Mouse (Mus musculus): ENCODE measurements around the gene Nfib. TPM values are rescaled to one million over a fixed set of nuclear protein-coding genes. Genes with fewer than 3 reads are reported as not detected.

The Nfib gene
- total RNA-seq, 2 experiments from 2014 or later: 216 to 233 TPM

DNA sequence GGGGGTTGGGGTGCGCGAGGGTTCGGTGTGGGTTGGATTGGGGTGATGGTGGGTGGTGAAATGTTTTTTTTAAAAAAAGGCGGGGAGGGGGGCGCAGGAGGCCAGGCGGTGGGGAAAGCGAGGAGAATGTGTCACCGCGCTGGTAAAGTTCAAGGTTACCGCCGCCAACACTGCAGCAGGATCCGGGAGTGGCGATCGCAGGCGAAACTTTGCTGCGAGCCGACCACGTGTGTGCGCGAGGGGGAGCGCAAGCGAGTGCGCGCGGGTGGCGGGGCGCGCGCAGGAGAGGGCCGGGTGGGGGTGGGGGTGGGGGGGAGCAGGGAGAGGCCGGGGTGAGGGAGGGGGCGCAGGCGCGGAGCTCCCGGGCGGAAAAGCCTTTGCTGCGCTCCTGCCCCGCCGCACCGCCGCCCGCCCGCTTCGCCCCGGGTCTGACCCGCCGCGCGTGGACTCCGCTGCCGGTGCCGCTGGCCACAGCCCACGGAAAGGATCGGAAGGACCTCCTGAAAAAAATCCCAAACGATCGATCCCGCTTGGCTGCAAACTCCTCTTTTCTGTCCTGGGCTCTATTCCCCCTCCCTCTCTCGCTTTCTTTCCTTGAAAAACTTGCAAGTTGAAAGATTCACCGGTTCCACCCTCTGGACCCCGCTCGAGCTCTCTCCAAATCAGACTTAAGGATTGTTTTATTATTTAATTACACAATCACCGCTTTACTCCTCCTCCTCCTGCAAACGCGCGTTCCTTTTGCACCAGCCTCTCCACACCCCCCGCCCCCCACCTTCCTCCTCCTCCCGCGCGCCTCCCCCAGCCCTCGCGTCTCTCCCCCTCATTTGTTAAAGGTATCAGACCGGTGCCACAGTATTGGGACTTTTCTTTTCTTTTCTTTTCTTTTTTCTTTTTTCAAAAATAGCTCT is 200.2 kb downstream of the Nfib start:
- intact Hi-C loops (cut with DNase I): loop anchor here (2.0 to 10.0 kb wide), 3 partner anchors 109 to 941 kb away; no protein-coding TSS in a partner anchor

DNA sequence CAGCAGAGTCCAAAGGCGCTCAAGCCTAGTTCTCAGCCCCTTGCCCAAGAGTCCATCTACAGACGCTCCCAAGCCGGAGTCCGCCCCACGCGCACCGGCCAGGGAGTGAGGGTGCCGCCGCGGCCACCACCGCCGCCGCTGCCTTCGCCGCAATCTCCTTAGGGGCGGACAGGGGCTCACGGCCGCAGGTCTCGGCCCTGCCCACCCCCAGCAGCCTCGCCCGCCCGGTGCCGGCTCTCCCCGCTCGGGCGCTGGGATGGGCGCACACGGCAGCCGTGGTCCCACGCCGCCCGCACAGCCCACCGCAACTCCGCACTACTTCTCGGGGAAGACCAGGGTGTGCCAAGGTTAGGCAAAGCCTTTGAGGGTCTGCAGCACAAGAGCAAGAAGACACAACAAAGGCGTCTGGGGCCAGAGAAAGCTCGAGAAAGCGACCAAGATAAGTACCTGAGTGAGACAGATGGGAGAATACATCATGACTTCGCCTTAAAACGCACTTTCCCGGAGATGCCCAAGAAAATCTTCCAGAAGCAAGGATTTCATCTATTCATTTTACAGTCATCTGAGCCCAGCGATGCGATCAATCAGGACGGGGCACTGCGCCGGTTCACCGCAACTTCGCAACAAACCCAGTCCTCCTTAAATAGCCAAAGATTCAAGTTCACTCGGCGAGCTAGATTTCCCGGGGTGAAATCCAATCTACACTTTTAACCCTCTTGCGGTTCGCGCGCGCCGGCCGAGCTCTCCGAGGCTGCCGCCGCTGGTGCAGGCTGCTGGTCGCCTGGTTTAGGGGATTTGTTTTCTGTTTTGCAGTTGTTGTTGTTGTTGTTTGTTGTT is 201.0 kb downstream of the Nfib start:
- intact Hi-C loops (cut with DNase I): loop anchor here (2.0 to 10.0 kb wide), 4 partner anchors 33 to 940 kb away; no protein-coding TSS in a partner anchor
- DNase-seq: peak; percentile 28

More for the DNA sequence above, 200.2 kb downstream of the Nfib start:
- DNase-seq: peak; percentile 90

DNA sequence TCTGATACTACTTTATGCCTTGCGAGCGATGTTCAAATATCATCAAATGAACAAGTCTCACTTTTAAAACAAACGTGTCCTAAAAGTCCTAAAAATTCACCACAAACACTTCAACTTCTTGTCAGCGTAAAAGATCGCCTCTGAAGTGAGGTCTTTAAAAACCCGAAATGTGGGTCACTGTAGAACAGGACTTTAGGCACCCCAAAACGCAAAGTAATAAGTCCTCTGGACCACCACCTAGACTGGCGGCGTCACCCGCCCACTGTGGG is 201.6 kb downstream of the Nfib start:
- intact Hi-C loops (cut with DNase I): loop anchor here (2.0 to 10.0 kb wide), 4 partner anchors 33 to 939 kb away; no protein-coding TSS in a partner anchor

DNA sequence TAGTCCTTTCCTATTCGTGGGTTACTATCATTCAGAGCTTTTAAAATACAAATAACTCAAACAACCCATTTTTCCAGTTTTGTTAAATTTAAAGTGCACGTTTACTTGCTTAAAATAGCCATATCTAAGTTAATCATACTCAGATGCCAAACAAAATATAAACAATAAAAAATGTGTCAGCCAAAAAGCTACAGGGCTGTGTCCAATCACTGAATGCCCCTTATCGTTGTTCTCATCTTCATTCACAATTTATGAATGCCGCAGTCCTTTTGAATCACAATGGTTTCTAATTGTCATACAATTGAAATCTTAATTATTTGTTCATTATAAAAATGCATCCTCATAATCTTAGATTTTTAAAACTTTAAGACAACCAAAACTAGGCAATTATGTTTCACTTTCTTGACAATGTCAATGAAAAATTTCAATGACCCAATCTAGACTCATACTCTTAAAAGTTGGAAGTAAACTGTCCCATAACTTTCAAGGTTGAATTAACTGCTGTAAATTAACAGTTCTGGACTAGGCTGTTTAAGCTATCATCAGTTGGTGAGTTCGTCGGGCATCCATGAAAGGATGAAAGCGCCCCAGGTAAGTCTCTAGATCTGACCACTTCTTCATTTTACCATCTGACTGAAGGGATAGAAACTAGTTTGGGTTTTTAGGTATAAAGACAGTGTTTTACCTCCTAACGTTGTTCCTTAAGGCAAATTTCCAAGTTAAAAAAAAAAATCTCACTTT is 202.1 kb downstream of the Nfib start:
- intact Hi-C loops (cut with DNase I): loop anchor here (2.0 to 10.0 kb wide), 4 partner anchors 34 to 939 kb away; no protein-coding TSS in a partner anchor
- DNase-seq: no peak

More for the DNA sequence above, 201.6 kb downstream of the Nfib start:
- DNase-seq: no peak

DNA sequence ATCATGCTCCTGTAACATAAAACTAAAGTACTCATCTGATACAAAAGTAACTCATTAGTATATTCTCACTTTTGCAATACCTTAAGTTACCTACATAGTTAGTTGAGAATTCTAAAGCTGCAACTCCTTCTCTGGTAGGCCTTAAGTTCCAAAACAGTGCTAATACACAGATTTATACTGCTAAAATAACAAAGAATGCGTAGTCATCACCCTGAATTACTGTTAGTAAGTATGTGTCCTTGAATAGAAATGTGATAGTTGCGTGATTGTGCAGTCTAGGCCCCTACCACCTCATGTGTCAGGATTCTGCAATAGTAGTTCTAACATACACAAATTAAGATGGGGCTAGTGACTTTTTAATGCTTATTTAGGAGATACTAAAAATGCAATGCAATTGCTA is 202.9 kb downstream of the Nfib start:
- intact Hi-C loops (cut with DNase I): loop anchor here (5.0 to 10.0 kb wide), 3 partner anchors 35 to 198 kb away; no protein-coding TSS in a partner anchor
- no peak for DNase-seq

DNA sequence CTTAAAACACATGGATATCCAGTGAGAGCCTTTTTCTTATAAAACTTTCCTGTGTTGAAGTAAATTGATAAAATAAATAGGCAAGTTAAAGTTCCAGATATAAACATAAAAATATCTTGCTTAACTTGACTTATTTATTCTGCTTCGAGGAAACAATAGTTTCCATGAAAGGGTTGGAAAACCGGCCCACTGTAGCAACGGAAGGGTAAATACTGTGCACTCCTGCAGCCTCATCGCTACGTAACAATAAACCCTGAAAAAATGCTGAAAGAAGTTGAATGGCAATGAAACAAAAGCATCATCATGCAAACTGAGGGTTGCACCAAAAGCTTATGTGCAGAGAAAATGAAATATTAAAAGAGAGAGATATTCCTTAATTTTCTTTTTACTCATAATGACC is 203.5 kb downstream of the Nfib start:
- intact Hi-C loops (cut with DNase I): loop anchor here (5.0 to 10.0 kb wide), 3 partner anchors 35 to 197 kb away; no protein-coding TSS in a partner anchor
- no peak for DNase-seq

DNA sequence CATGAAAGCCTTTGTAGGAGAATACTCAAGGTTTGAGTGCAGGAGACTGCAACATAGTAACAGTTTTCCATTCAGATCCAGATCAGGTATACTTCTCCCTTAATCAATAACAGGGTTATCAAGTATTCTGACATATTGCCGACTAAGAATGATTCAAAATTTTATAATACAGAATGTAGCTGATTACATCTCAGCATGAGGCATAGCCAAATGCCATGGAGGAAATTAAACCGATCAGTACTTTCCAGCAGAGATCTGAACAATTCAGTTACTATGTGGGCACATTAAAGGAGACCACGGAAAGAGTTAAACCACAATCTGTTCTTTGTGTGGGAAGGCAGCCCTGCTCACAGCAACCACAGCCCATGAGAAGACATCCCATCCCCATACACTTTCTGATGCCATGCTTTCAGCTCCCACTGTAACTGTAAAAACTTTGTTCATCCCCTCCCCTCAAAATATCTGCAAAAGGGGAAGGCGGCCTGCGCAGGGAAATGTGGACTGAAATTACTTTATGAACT is 204.9 kb downstream of the Nfib start:
- intact Hi-C loops (cut with DNase I): loop anchor here (5.0 to 10.0 kb wide), 3 partner anchors 37 to 196 kb away; no protein-coding TSS in a partner anchor
- no peak for DNase-seq

DNA sequence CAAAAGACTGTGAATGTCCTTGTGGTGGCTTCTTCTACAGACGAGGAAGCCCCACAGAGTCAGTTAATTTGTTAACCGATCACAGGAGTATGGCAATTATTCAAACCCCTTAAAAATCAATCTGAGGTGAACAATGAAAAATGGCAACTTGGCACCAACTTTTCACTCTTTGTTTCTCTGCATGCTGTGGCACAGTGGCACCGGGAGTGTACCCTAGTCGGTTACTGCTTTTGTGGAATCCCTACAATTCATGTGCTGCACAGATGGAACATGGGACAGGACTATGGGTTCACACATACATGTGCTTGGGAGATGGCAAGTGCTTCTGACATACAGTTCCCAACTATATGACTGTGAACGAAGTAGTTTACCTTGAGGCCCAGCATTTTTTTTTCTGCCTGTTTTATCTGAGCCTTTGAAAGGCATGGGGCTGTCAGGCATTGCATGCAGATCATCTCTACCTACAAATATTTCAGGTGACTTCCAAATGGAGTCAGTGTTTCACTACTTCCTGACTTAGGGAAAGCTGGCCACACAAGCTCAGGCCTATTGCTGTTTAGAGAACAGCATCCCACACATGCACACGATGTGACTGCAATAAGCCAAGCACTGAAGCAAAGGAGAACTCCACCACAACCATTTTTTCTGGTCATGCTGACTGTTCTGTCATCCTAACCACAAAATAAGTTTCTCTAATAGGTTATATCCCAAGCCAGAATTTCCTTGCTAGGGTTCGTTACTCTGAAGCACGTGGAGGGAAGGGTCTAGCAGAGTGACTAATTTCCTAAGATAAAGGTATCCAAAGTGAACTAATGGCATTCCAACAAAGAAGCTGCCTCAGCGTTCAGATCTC is 205.6 kb downstream of the Nfib start:
- DNase-seq: no peak
- intact Hi-C loops (cut with DNase I): loop anchor here (2.0 to 10.0 kb wide), 6 partner anchors 37 to 933 kb away; no protein-coding TSS in a partner anchor

DNA sequence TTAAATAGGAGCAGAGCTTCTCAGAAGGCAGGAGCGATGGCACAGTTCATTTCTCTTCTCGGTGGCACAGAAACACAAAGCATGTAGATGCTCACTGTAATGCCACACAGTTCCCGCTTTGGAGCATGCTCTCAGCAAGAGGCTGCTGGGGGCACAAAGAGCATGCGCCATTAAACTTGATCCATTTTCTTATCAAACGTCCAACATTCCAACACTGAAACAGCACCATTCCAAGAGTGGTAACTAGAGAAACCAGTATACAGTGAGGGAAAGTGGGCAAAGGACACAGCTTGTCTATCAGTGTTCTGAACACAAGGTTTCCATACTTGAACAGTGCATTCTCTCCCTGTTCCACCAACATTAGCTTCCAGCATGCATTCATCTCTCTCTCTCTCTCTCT is 206.3 kb downstream of the Nfib start:
- DNase-seq: peak; percentile 50
- intact Hi-C loops (cut with DNase I): loop anchor here (2.0 to 5.0 kb wide), 3 partner anchors 88 to 932 kb away; no protein-coding TSS in a partner anchor

DNA sequence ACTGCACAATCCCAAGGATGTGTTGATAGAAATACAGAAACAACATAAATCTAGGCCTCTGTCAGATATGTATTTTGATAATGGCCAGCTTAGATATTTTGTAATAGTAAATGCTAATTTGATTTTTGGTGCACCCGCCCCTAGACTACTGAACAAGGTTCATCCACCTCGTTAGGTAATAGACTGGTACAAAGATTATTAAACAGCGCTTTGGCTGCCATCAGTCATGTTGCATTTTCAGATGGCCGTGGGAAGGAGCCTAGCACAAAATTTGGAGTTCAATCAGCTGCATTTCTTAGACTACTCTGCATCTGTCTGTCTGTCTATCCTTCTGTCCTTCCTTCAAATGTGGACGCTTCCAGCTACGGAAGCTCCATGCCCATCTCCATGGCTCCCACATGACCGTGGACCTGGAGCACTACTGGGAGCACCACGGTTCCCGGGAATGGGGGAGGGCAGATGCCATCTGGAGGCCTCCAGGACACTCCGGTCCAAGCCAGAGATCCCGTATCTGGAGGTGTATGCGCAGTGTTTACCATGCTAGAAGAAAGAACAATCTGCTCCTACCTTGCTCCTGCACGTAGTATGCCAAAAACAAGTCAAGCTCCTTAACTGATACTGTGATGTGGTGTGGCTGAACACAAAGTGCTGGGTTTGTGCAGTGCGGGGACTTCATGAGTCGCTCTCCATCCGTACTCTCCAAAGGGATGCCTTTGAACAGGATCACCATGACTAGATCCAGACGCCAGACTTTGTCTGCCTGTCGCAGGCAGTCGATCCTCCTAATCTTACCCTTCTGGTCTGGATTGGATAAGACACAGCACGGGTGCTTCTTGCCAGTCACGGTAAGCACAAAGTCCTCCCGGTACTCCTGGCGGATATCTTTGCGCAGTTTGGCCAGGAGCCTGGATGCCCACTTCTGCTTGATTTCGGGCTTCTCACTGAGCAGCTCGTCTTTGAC is 207.6 kb downstream of the Nfib start:
- DNase-seq: peak; percentile 86
- intact Hi-C loops (cut with DNase I): loop anchor here (2.0 to 5.0 kb wide), 3 partner anchors 89 to 931 kb away; no protein-coding TSS in a partner anchor

DNA sequence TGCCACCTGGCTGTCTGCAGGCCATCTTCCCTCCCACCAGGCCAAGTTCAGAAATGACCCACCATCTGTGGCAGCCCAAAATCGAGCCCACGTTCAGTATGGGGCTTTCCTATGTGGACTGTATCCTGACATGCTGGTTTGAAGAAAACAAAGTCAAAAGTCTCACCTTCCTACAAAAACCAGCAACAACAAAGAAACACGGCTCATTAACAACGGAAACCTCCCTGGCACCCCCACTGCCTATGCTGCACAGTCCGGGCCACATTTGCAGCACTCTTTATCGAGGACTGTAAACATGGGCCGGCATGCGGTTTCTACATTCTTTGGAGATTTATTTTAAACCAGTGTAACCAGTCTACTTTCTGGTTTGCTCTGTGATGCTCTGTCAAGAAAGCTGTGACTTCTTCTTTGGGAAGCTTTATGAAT is 208.4 kb downstream of the Nfib start:
- DNase-seq: peak; percentile 49
- intact Hi-C loops (cut with DNase I): loop anchor here (5.0 kb wide), 2 partner anchors 90 to 95 kb away; no protein-coding TSS in a partner anchor

DNA sequence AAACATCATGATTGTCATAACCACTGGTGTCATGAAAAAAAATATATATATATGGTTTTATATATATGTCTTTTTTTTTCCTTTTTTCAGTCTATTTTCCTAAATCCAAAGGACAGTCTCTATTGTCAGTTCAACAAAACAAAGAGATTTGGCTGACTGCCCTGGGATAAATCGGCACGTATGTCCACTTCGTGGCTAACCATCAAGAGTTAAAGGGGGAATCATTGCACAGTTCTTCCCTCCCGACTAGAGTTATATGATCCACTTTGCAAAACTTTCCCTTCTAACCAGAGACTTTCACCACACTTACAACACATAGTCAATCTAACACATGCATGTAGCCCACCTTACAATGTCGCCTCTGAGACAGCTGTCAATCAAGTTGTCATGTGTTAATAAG is 209.2 kb downstream of the Nfib start:
- intact Hi-C loops (cut with DNase I): loop anchor here (5.0 kb wide), 2 partner anchors 91 to 94 kb away; no protein-coding TSS in a partner anchor
- no peak for DNase-seq

DNA sequence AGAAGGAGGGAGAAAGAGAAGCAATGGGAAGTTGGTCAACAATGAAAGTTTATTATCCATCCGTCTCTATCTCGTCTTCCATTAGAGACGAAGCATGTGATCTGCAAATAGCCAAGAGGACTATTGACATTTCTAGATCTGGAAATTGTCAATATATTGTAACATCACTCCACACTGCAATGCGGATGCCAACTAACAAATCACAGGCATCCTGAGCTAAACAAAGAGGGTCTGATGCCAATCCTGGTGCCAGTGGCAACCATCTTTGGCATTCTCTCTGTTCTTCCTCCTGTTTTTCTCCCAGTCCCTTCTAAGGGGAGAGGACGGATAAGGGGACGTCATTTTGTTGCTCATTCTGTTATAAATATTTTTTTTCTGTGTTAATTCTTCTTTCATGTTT is 209.9 kb downstream of the Nfib start:
- DNase-seq: peak; percentile 54
- intact Hi-C loops (cut with DNase I): loop anchor here (5.0 kb wide), 2 partner anchors 92 to 93 kb away; no protein-coding TSS in a partner anchor

DNA sequence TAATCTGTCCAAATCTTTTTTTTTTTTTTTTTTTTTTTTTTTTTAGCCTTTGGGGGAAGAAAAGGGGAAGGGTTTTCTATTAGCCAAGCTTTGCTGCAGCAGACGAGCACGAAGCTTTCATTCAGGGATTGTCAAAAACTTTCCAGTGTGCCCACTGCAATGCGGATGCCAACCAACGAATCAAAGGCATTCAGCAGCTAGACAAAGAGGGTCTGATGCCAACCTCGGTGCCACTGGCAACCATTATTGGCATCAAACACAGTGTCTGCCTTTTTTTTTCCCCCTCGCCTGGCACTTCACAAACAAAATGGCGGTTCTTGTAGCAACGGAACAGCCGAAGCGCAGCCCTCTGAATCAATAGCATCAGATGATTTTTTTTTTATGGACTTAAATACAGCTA is 210.7 kb downstream of the Nfib start:
- peak; percentile 94 for DNase-seq
- intact Hi-C loops (cut with DNase I): loop anchor here (5.0 kb wide), 2 partner anchors 92 to 93 kb away; no protein-coding TSS in a partner anchor

DNA sequence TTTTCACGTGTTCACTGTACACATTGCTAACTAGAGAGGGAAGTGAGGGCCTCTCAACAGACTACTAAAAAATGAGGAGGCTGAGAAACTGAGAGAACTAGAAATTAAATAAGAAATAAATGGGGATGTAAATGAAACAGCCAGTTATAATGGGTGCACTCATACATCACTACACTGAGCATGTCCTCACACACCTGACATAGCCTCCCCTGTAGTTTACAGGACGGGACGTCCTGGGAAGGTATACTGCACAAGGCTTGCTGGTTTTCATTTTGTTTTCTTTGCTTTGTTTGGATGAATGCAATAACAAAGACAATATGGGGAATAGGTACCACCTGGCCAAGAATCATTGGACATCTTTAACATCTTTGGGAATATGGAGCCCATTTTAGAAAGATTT is 211.1 kb downstream of the Nfib start:
- DNase-seq: no peak
- intact Hi-C loops (cut with DNase I): no loop called here

DNA sequence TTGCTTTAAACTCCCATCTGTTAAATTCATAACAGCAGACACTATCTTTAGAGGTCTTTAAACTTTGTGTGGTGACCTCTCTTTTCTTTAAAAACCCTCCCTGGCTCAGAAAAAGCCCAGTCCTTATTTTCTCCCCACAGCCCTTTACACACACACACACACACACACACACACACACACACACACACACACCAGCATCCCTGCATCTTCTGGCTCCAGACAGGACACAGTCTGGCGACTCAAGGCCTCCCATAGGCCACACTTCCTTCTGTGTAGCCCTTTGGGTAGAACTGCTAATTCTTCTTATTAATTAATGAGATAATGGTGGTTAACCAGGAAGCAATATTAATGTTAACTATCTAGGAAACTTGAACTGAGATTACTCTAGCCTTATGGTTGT is 211.7 kb downstream of the Nfib start:
- DNase-seq: no peak
- intact Hi-C loops (cut with DNase I): no loop called here

DNA sequence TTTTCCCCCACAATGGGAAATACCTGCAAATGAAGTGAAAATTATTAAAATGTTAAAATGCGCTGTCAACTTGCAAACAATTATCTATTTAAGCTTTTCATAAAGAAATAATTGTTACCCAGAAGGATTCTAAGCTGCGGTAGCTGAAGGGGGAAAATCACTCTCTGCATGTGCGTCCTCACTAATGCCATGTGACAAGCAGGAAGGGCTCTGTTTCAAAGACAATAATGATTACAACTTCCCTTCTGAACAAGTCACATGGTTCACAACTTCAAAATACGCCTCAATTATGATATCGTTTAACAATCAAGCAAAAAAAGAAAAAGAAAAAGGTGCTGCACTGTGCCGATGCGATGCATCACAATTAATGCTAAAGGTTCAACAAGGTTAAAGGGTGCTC is 212.2 kb downstream of the Nfib start:
- intact Hi-C loops (cut with DNase I): no loop called here
- DNase-seq: no peak

DNA sequence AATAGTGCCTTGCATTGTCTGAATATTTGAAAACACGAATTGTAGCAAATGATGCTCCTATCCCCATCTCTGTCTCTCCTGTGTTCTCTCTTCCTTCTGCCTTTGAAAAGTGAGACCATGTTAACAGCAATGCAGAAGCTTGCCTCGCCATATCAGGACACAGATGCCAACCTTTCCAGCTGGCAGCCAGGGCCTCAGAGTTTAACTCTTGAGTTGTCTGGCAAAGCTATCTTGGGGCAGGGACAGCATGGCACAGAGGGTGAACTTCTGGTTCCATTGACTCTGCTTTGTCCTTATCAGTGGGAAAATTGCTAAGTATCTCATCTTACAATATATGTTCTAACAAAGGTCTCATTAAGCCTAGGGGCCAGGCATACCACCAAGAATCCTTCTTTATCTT is 212.8 kb downstream of the Nfib start:
- intact Hi-C loops (cut with DNase I): no loop called here
- peak; percentile 50 for DNase-seq

Measured in left cerebral cortex, postnatal 4 days (tissue).